Mouse (Mus musculus): ENCODE measurements around the gene Tmem229b. TPM values are rescaled to one million over a fixed set of nuclear protein-coding genes. Genes with fewer than 3 reads are reported as not detected.
A peak's percentile ranks its signal among the peaks of the same experiment; 100 is the strongest.

Gene Tmem229b
- polyA plus RNA-seq (2014; fragmentation: Nextera tagmentation; extraction: Ambion mirVana), result 5.3 and 5.7 TPM in 2 replicates

GRCm38 (mm10) chr12:79007126-79007753, at the start of gene Tmem229b:
TSS of gene Tmem229b (minus strand) at chr12:79007627.
- no peak within 1 kb of the TSS for H3K27ac ChIP-seq (ENCODE audit: low read length)
- H3K36me3 ChIP-seq (ENCODE audit: control insufficient read depth, insufficient read depth, low read length), result no peaks in the 10 kb centered on the region
- peak within 1 kb of the TSS; percentile 69 for H3K9ac ChIP-seq (replicated peaks; ENCODE audit: low read depth, low read length)
- no peaks in the 10 kb centered on the region for H3K9me3 ChIP-seq (ENCODE audit: control insufficient read depth, low read depth, low read length)
- peak within 1 kb of the TSS; percentile 80 for H3K4me3 ChIP-seq (ENCODE audit: low read depth, low read length)
- no peaks in the 10 kb centered on the region for H3K27me3 ChIP-seq (ENCODE audit: control insufficient read depth, insufficient read depth, low read length)
- H3K4me2 ChIP-seq (replicated peaks; ENCODE audit: low read depth, low read length), result peak within 1 kb of the TSS; percentile 92
- ATAC-seq (ENCODE audit: insufficient number of reproducible peaks, insufficient read depth, low FRiP score, low read depth), result peak; percentile 60
- no peaks in the 10 kb centered on the region for H3K4me1 ChIP-seq (ENCODE audit: control insufficient read depth, insufficient read depth, low read length)
- 3% methylated on average over 42 of the region's 49 CpGs for WGBS

GRCm38 (mm10) chr12:79055276-79055675, 47.8 kb upstream of the Tmem229b start:
- Histone ChIP-seq H3K4me1 (ENCODE audit: control insufficient read depth, insufficient read depth, low read length) (no peaks in the 10 kb centered on the region), H3K4me2 (replicated peaks; ENCODE audit: low read depth, low read length) (no peak overlapping the region), H3K27ac (ENCODE audit: low read length) (no peak overlapping the region), H3K9me3 (ENCODE audit: control insufficient read depth, low read depth, low read length) (no peaks in the 10 kb centered on the region), H3K27me3 (ENCODE audit: control insufficient read depth, insufficient read depth, low read length) (no peaks in the 10 kb centered on the region), H3K9ac (replicated peaks; ENCODE audit: low read depth, low read length) (no peak overlapping the region), H3K4me3 (ENCODE audit: low read depth, low read length) (no peak overlapping the region), H3K36me3 (ENCODE audit: control insufficient read depth, insufficient read depth, low read length) (peaks cover 12% of the 10 kb centered on the region)
- WGBS, result 81% methylated on average over 7 of the region's 7 CpGs
- ATAC-seq (ENCODE audit: insufficient number of reproducible peaks, insufficient read depth, low FRiP score, low read depth), result peak; percentile 65; the same call in 1 of the 2 replicates

- 82% methylated on average over 2 of the region's 2 CpGs for WGBS
- Histone ChIP-seq H3K9ac (replicated peaks; ENCODE audit: low read depth, low read length) (no peak overlapping the region), H3K27ac (ENCODE audit: low read length) (no peak overlapping the region), H3K9me3 (ENCODE audit: control insufficient read depth, low read depth, low read length) (no peaks in the 10 kb centered on the region), H3K4me2 (replicated peaks; ENCODE audit: low read depth, low read length) (no peak overlapping the region), H3K4me1 (ENCODE audit: control insufficient read depth, insufficient read depth, low read length) (no peaks in the 10 kb centered on the region), H3K36me3 (ENCODE audit: control insufficient read depth, insufficient read depth, low read length) (peaks cover 12% of the 10 kb centered on the region), H3K27me3 (ENCODE audit: control insufficient read depth, insufficient read depth, low read length) (no peaks in the 10 kb centered on the region), H3K4me3 (ENCODE audit: low read depth, low read length) (no peak overlapping the region)
- ATAC-seq (ENCODE audit: insufficient number of reproducible peaks, insufficient read depth, low FRiP score, low read depth), result no peak
These were observed 44.6 kb upstream of the Tmem229b start for GRCm38 (mm10) chr12:79052073-79052472.

- WGBS, result 75% methylated on average over 3 of the region's 3 CpGs
- H3K9me3 ChIP-seq (ENCODE audit: control insufficient read depth, low read depth, low read length), result no peaks in the 10 kb centered on the region
- ATAC-seq (ENCODE audit: insufficient number of reproducible peaks, insufficient read depth, low FRiP score, low read depth), result no peak
- H3K9ac ChIP-seq (replicated peaks; ENCODE audit: low read depth, low read length), result no peak overlapping the region
- no peaks in the 10 kb centered on the region for H3K27me3 ChIP-seq (ENCODE audit: control insufficient read depth, insufficient read depth, low read length)
- no peak overlapping the region for H3K4me2 ChIP-seq (replicated peaks; ENCODE audit: low read depth, low read length)
- H3K4me1 ChIP-seq (ENCODE audit: control insufficient read depth, insufficient read depth, low read length), result no peaks in the 10 kb centered on the region
- H3K36me3 ChIP-seq (ENCODE audit: control insufficient read depth, insufficient read depth, low read length), result peaks cover 12% of the 10 kb centered on the region
- H3K27ac ChIP-seq (ENCODE audit: low read length), result no peak overlapping the region
- H3K4me3 ChIP-seq (ENCODE audit: low read depth, low read length), result no peak overlapping the region
These were observed 43.3 kb upstream of the Tmem229b start for GRCm38 (mm10) chr12:79050545-79051212.

- WGBS, result 67% methylated on average over 2 of the region's 2 CpGs
- Histone ChIP-seq H3K9ac (replicated peaks; ENCODE audit: low read depth, low read length) (no peak overlapping the region), H3K27me3 (ENCODE audit: control insufficient read depth, insufficient read depth, low read length) (no peaks in the 10 kb centered on the region), H3K4me3 (ENCODE audit: low read depth, low read length) (no peak overlapping the region), H3K4me2 (replicated peaks; ENCODE audit: low read depth, low read length) (no peak overlapping the region), H3K36me3 (ENCODE audit: control insufficient read depth, insufficient read depth, low read length) (peaks cover 9% of the 10 kb centered on the region), H3K4me1 (ENCODE audit: control insufficient read depth, insufficient read depth, low read length) (no peaks in the 10 kb centered on the region), H3K9me3 (ENCODE audit: control insufficient read depth, low read depth, low read length) (no peaks in the 10 kb centered on the region), H3K27ac (ENCODE audit: low read length) (no peak overlapping the region)
- ATAC-seq (ENCODE audit: insufficient number of reproducible peaks, insufficient read depth, low FRiP score, low read depth), result no peak
These were observed 42.4 kb upstream of the Tmem229b start for GRCm38 (mm10) chr12:79049807-79050206.

GRCm38 (mm10) chr12:79048898-79049297, 41.5 kb upstream of the Tmem229b start:
- H3K27ac ChIP-seq (ENCODE audit: low read length), result no peak overlapping the region
- no peaks in the 10 kb centered on the region for H3K9me3 ChIP-seq (ENCODE audit: control insufficient read depth, low read depth, low read length)
- no peaks in the 10 kb centered on the region for H3K4me1 ChIP-seq (ENCODE audit: control insufficient read depth, insufficient read depth, low read length)
- no peak overlapping the region for H3K4me3 ChIP-seq (ENCODE audit: low read depth, low read length)
- H3K27me3 ChIP-seq (ENCODE audit: control insufficient read depth, insufficient read depth, low read length), result no peaks in the 10 kb centered on the region
- 88% methylated on average over 1 of the region's 1 CpGs for whole genome bisulfite sequencing
- 0 out of 2 replicates have a peak, but pooled peaks cover 3% of the 10 kb centered on the region for H3K36me3 ChIP-seq (ENCODE audit: control insufficient read depth, insufficient read depth, low read length)
- H3K9ac ChIP-seq (replicated peaks; ENCODE audit: low read depth, low read length), result no peak overlapping the region
- H3K4me2 ChIP-seq (replicated peaks; ENCODE audit: low read depth, low read length), result no peak overlapping the region
- no peak for ATAC-seq (ENCODE audit: insufficient number of reproducible peaks, insufficient read depth, low FRiP score, low read depth)

- no peaks in the 10 kb centered on the region for H3K4me1 ChIP-seq (ENCODE audit: control insufficient read depth, insufficient read depth, low read length)
- H3K9me3 ChIP-seq (ENCODE audit: control insufficient read depth, low read depth, low read length), result no peaks in the 10 kb centered on the region
- WGBS, result 89% methylated on average over 7 of the region's 7 CpGs
- H3K4me2 ChIP-seq (replicated peaks; ENCODE audit: low read depth, low read length), result no peak overlapping the region
- H3K36me3 ChIP-seq (ENCODE audit: control insufficient read depth, insufficient read depth, low read length), result no peaks in the 10 kb centered on the region
- ATAC-seq (ENCODE audit: insufficient number of reproducible peaks, insufficient read depth, low FRiP score, low read depth), result no peak
- H3K27me3 ChIP-seq (ENCODE audit: control insufficient read depth, insufficient read depth, low read length), result no peaks in the 10 kb centered on the region
- no peak overlapping the region for H3K4me3 ChIP-seq (ENCODE audit: low read depth, low read length)
- no peak overlapping the region for H3K27ac ChIP-seq (ENCODE audit: low read length)
- no peak overlapping the region for H3K9ac ChIP-seq (replicated peaks; ENCODE audit: low read depth, low read length)
These were observed 39.8 kb upstream of the Tmem229b start for GRCm38 (mm10) chr12:79047203-79047602.

- H3K27ac ChIP-seq (ENCODE audit: low read length), result no peak overlapping the region
- no peaks in the 10 kb centered on the region for H3K27me3 ChIP-seq (ENCODE audit: control insufficient read depth, insufficient read depth, low read length)
- ATAC-seq (ENCODE audit: insufficient number of reproducible peaks, insufficient read depth, low FRiP score, low read depth), result no peak
- no peaks in the 10 kb centered on the region for H3K36me3 ChIP-seq (ENCODE audit: control insufficient read depth, insufficient read depth, low read length)
- H3K9me3 ChIP-seq (ENCODE audit: control insufficient read depth, low read depth, low read length), result no peaks in the 10 kb centered on the region
- H3K9ac ChIP-seq (replicated peaks; ENCODE audit: low read depth, low read length), result no peak overlapping the region
- H3K4me3 ChIP-seq (ENCODE audit: low read depth, low read length), result no peak overlapping the region
- no peaks in the 10 kb centered on the region for H3K4me1 ChIP-seq (ENCODE audit: control insufficient read depth, insufficient read depth, low read length)
- no peak overlapping the region for H3K4me2 ChIP-seq (replicated peaks; ENCODE audit: low read depth, low read length)
- 73% methylated on average over 6 of the region's 6 CpGs for WGBS
These were observed 38.7 kb upstream of the Tmem229b start for GRCm38 (mm10) chr12:79046171-79046570.

Data from stomach, embryonic 14.5 days (tissue).